9 mouse cellular contexts compared by ENCODE assay signal in the genomic region with DNA sequence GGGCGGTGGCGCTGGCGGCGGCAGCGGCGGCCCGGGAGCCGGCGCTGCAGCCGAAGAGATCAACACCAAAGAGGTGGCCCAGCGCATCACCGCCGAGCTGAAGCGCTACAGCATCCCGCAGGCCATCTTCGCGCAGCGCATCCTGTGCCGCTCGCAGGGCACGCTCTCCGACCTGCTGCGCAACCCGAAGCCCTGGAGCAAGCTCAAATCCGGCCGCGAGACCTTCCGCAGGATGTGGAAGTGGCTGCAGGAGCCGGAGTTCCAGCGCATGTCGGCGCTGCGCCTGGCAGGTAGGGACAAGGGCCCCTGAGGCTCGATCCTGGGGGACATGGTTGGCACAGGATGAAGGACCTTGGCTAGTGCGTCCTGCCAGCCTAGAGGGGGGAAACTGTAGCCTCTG. TPM values are rescaled to one million over a fixed set of nuclear protein-coding genes. Genes with fewer than 3 reads are reported as not detected.
A peak's percentile ranks its signal among the peaks of the same experiment; 100 is the strongest.
DNase-seq lines count a peak whose midpoint lies in the region; ATAC-seq lines count a peak whose summit lies in the region.
"Had no signal": no experiment of that assay in that cellular context is flagged by ENCODE, and none has a peak within 500 bp of the region (broad histone marks: within the 10 kb centered on the region; RNA-seq: fewer than 3 reads in every experiment).

No protein-coding gene starts in this region.

- no peak overlapping the region for H3K9ac ChIP-seq in heart, embryonic 16.5 days (ENCODE audit: low read length)
- H3K9ac ChIP-seq in embryonic facial prominence, embryonic 13.5 days: no peak overlapping the region
- H3K9ac ChIP-seq in intestine, embryonic 16.5 days (ENCODE audit: low read depth, low read length): no peak overlapping the region

- WGBS in heart, embryonic 16.5 days: 0% methylated on average over 34 of the region's 35 CpGs
- WGBS in embryonic facial prominence, embryonic 13.5 days: under 1% methylated on average over 35 of the region's 35 CpGs
- WGBS in intestine, embryonic 16.5 days: under 1% methylated on average over 35 of the region's 35 CpGs

- H3K9me3 ChIP-seq in heart, embryonic 16.5 days (replicated peaks; ENCODE audit: control insufficient read depth, low read length): no peaks in the 10 kb centered on the region
- no peaks in the 10 kb centered on the region for H3K9me3 ChIP-seq in embryonic facial prominence, embryonic 13.5 days
- H3K9me3 ChIP-seq in intestine, embryonic 16.5 days (ENCODE audit: control insufficient read depth, low read length): no peaks in the 10 kb centered on the region

- peaks cover 12% of the 10 kb centered on the region for H3K4me1 ChIP-seq in heart, embryonic 16.5 days (ENCODE audit: control insufficient read depth, insufficient read depth, low read length)
- peaks cover 28% of the 10 kb centered on the region for H3K4me1 ChIP-seq in embryonic facial prominence, embryonic 13.5 days
- H3K4me1 ChIP-seq in intestine, embryonic 16.5 days (ENCODE audit: control insufficient read depth, insufficient read depth, low read length): peaks cover 12% of the 10 kb centered on the region

- peak overlapping the region; percentile 51 for H3K4me3 ChIP-seq in heart, embryonic 16.5 days (ENCODE audit: low read length)
- peak overlapping the region; percentile 50 for H3K4me3 ChIP-seq in embryonic facial prominence, embryonic 13.5 days
- peak overlapping the region; percentile 39 for H3K4me3 ChIP-seq in intestine, embryonic 16.5 days (ENCODE audit: low read length)

- H3K4me2 ChIP-seq in heart, embryonic 16.5 days (ENCODE audit: low read depth, low read length): peak overlapping the region; percentile 87
- peak overlapping the region; percentile 90 for H3K4me2 ChIP-seq in embryonic facial prominence, embryonic 13.5 days
- peak overlapping the region; percentile 57 for H3K4me2 ChIP-seq in intestine, embryonic 16.5 days (ENCODE audit: low read depth, low read length)

- H3K27ac ChIP-seq in heart, embryonic 16.5 days (ENCODE audit: low read length): no peak overlapping the region
- no peak overlapping the region for H3K27ac ChIP-seq in embryonic facial prominence, embryonic 13.5 days
- no peak overlapping the region for H3K27ac ChIP-seq in intestine, embryonic 16.5 days (ENCODE audit: low read length)

- ATAC-seq in heart, embryonic 16.5 days (replicated peaks; ENCODE audit: extremely low read depth, insufficient read depth, low FRiP score): no peak
- ATAC-seq in embryonic facial prominence, embryonic 13.5 days (ENCODE audit: insufficient number of reproducible peaks, insufficient read depth, low FRiP score, low TSS enrichment, low read depth): no peak
- ATAC-seq in intestine, embryonic 16.5 days: no peak

- no peak for DNase-seq in heart, adult 9 months (ENCODE audit: low spot score in 2 of 2)
- peak; percentile 44 for DNase-seq in naive thymus-derived CD4-positive, alpha-beta T cell, adult 2 months (ENCODE audit: low read depth)
- no peak for DNase-seq in adrenal gland, postnatal 10 days
- no peak for DNase-seq in cerebellum, adult 9-10 months
- no peak for DNase-seq in urinary bladder, postnatal 10 days (ENCODE audit: low spot score)

- H3K27me3 ChIP-seq in heart, embryonic 16.5 days (ENCODE audit: control insufficient read depth, insufficient read depth, low read length): peaks cover 96% of the 10 kb centered on the region
- peaks cover 100% of the 10 kb centered on the region for H3K27me3 ChIP-seq in embryonic facial prominence, embryonic 13.5 days
- peaks cover 96% of the 10 kb centered on the region for H3K27me3 ChIP-seq in intestine, embryonic 16.5 days (replicated peaks; ENCODE audit: control insufficient read depth, insufficient read depth, low read length)

- H3K36me3 ChIP-seq in heart, embryonic 16.5 days (ENCODE audit: control insufficient read depth, insufficient read depth): no peaks in the 10 kb centered on the region
- H3K36me3 ChIP-seq in embryonic facial prominence, embryonic 13.5 days: no peaks in the 10 kb centered on the region
- no peaks in the 10 kb centered on the region for H3K36me3 ChIP-seq in intestine, embryonic 16.5 days (ENCODE audit: control insufficient read depth, insufficient read depth, low read length)
- H3K36me3 ChIP-seq: G1E had no signal

RNA-seq across cellular contexts. Expression of a gene that starts 1.3 kb away (rescaled TPM):
- not detected in 2 replicates for polyA plus RNA-seq in heart, embryonic 16.5 days (2015; fragmentation: Nextera tagmentation; extraction: Ambion mirVana)
- not detected in 2 replicates for polyA plus RNA-seq in embryonic facial prominence, embryonic 13.5 days (2015; fragmentation: Nextera tagmentation; extraction: Ambion mirVana)
- 0.06 and 0.10 TPM in 2 replicates for polyA plus RNA-seq in intestine, embryonic 16.5 days (2015; fragmentation: Nextera tagmentation; extraction: Ambion mirVana)
- not detected for total RNA-seq in adrenal gland, postnatal 10 days (2021)
- polyA plus RNA-seq: G1E had no signal

RNA-seq across cellular contexts. Expression of a gene that starts 43.0 kb away (rescaled TPM):
- 0.03 and 0.04 TPM in 2 replicates for polyA plus RNA-seq in heart, embryonic 16.5 days (2015; fragmentation: Nextera tagmentation; extraction: Ambion mirVana)
- polyA plus RNA-seq in embryonic facial prominence, embryonic 13.5 days (2015; fragmentation: Nextera tagmentation; extraction: Ambion mirVana): 0.04 and 0.28 TPM in 2 replicates
- polyA plus RNA-seq in intestine, embryonic 16.5 days (2015; fragmentation: Nextera tagmentation; extraction: Ambion mirVana): 0.09 and 0.17 TPM in 2 replicates
- under 1 TPM; 0.27 to 0.36 TPM for total RNA-seq in adrenal gland, postnatal 10 days (2021)
